Mouse (Mus musculus) heart, postnatal 4 days (tissue): ENCODE measurements at regions not wholly inside any gene's neighbourhood (a gene's known extent, or its start where the extent isn't known, plus 50 kb on each side); places are given as distances from the start of the nearest gene placed in this dataset.

ENCODE experiments used
- DNase-seq: peaks from one replicate; pipeline ENCODE4 v3.0.0; 2021

GRCm38 (mm10) chr15:62118997-62119396 lies 1196.2 kb upstream of the A1bg start:
- peak; percentile 42 for DNase-seq

DNA sequence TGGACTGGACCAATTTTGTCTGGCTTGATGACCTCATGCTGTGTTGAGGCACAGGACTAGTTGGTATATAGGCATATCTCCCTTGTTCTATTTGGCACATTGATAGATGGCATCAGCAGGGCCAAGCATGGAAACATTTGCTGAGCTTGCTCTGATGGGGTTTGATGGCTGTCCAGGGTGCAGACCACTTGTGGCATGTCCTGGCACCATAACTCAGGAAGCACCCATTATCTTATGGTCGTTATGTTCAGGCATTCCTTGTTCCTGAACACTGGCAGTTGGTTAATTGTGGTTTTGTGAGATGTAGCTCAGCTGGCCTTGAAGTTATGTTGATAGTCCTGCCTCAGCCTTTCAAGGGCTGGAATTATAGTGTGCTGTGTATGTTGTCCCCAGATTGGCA lies 1193.4 kb upstream of the A1bg start:
- DNase-seq, result no peak

- no peak for DNase-seq
Observed at GRCm38 (mm10) chr15:62114815-62115214, 1192.0 kb upstream of the A1bg start.

DNA sequence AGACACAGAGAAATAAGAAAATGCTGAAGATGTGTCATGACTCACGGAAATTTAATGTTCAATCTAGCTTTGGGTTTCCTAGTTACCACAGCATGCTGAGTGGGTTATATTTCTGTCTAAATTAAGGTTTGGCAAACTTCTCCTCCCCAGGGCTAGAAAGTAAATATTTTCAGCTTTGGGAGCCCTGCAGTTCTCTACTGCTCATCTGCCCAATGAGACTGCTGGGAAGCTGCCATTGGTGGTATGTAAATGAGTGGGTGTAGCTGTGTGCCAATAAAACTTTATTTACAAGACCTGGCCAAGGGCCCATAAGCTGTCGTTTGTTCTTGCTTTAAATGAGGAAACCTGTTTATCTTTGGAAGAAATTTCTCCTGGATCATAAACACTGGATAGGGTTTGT lies 1189.3 kb upstream of the A1bg start:
- DNase-seq, result no peak

- DNase-seq, result no peak
Observed at GRCm38 (mm10) chr15:62107976-62108375, 1185.2 kb upstream of the A1bg start.

DNA sequence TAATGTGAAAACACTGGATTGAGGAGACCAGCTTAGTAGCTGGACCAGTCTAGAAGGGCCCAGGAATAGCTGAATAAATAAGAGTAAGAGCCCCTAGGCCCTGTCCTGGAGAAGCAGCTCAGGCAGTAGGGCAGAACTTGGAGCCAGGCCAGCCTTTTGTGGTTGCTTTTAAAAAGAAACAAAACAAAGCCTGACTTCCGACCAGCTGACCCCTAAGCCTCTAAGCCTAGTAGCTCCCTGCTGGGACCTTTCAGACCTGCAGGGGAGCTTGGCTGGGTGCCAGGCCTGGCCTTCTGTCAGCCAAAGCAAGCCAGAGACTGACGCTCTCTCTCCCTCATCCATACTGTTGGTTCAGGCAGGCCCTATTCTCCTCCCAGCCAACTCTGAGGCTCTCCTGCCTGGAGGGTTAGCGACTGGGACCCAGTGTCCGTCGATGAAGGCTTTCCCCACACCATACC lies 1183.7 kb upstream of the A1bg start:
- DNase-seq, result peak; percentile 93

- no peak for DNase-seq
Observed at GRCm38 (mm10) chr15:62105483-62105882, 1182.7 kb upstream of the A1bg start.

DNA sequence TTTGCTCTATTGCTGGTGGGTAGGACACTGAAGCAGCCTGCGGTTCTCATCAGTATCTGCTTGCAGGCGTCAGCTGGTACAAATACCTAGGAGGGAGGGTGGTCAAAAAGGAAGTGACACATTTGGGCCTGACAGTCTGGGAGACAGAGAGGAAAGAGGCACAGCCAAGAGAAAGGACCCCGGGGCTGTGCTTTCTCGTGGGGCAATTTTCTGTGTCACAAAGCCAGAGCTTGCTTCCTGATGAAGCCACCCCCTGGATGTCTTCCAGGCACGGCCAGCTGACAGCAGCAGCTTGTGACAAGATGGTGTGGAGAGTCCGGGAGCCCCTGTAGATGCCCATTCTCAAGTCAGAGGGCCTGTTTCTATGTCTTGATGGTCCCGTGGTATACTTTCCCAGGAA lies 1181.8 kb upstream of the A1bg start:
- peak; percentile 56 for DNase-seq

DNA sequence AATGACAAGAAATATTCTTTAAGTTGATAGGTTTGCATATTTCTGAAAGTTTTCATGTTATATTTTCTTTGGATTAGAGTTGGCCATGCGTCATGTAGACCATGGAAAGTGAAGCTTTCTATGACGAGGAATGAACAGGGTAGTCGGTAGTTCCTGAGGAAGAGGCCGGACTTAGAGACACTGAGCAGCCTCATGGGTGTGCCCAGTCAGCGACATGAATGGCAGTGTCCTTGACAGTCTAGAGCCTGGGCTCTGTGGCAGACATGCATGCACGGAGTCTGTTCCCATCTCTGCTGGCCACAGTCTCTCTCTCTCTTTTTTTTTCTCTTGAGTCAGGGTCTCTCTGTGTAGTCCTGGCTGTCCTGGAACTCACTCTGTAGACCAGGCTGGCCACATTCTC lies 1176.9 kb upstream of the A1bg start:
- DNase-seq, result no peak

DNA sequence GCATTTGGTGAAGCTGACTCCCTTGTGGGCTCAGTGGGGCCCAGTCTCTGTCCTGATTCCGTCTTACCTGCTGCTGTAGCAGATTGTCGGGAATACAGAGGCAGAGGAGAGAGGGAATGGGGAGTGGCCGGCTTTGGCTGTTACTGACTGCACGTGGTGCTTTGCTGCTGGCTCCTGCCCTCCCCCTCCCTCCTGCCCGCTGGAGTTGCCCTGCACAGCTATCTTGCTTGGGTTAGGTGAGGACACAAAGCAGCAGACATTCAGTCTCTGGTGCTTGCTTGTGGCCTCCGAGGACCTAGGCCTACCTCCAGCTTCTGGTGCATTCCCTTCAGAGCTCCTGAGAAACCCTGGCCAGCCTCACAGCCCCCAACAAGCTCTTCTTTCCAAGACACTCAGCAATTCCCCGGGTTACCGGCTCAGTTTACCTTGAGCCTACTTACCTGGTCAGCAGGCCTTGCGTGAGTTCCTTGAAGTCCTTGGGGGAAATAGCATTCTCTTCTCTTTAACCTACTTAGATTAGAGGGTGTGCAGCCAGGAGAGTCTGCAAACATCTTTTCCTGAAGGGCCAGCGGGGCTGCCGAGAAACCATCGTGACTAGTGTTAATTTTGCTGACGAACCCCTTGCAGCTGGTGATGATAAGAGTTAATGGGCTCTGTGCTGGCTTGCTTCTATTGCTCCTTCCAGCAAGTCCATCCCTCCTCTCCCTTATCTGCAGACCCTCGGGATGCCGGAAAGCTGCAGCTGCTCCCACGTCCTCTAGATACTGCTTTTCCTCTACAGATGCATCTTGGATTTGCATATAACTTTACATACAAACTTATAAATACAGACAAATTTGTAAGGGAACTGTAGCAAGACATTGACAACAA lies 1176.2 kb upstream of the A1bg start:
- peak; percentile 66 for DNase-seq

GRCm38 (mm10) chr15:62096778-62097177 lies 1174.0 kb upstream of the A1bg start:
- DNase-seq, result no peak

DNA sequence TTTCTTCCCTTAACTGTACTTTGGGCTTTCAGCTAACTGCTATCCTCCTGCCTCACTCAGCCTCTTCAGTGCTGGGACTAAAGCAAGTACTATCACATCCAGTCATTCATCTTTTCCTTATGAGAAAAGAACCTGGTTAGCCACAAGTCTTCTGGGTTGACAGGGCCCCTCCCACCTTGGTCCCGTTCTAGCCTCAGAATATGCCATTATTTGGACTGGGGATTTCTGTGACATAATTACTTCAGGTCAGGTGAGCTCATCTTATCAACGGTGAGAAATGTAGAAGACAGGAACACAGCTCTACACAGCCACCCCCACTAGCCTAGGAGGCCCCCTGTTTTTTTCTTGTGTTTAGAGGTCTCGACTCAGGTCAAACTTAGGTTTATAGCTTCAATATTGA lies 1172.4 kb upstream of the A1bg start:
- no peak for DNase-seq

- no peak for DNase-seq
Observed at GRCm38 (mm10) chr15:62093672-62094071, 1170.9 kb upstream of the A1bg start.

DNA sequence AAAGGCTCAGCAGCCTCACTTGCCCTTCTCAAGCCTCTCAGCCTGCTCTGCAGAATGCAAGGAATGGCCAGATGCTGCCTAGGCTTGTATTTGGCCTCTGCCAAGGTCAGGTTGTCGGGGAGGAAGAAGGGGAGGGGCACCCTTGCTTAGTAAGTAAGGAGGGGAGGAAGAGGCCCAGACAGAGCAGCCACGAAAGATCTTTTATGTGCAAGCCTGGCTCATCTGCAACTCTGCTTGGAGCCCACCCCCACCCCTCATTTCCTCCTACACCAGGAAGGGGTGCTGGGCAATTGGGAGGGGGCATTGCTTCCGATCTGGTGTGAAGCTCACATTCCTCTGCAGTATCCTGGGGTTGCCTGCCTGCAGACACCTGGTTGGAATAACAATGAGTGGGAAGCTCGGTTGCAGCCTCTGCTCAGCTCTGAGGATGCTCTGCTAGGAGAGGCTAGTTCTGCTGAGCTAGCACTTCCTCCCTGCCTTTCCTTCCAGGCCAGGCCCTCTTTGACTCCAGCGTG lies 1169.9 kb upstream of the A1bg start:
- DNase-seq, result no peak

- DNase-seq, result no peak
Observed at GRCm38 (mm10) chr15:62091746-62092659, 1169.2 kb upstream of the A1bg start.

- DNase-seq, result no peak
Observed at GRCm38 (mm10) chr15:62091144-62091543, 1168.3 kb upstream of the A1bg start.

GRCm38 (mm10) chr15:62088341-62088740 lies 1165.5 kb upstream of the A1bg start:
- no peak for DNase-seq

DNA sequence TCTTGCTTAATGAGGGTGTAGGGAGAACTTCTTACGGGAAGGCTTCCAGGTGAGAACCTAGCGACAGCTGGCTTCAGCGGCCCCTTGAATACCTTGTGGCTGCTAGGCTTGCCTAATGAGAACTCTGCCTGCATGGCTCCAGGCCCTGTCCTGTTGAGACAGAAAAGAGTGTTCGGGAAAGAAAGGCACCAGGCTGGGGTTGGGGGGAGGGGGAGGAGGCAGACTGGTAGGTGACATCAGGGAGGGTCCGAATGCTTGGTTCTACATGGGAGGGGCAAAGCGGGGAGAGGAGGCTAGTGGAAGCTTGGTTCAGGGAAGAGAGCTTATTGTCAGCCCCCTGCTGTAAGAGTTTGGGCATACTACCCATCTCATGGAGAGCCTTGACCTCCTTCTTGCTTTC lies 1164.9 kb upstream of the A1bg start:
- DNase-seq, result no peak

DNA sequence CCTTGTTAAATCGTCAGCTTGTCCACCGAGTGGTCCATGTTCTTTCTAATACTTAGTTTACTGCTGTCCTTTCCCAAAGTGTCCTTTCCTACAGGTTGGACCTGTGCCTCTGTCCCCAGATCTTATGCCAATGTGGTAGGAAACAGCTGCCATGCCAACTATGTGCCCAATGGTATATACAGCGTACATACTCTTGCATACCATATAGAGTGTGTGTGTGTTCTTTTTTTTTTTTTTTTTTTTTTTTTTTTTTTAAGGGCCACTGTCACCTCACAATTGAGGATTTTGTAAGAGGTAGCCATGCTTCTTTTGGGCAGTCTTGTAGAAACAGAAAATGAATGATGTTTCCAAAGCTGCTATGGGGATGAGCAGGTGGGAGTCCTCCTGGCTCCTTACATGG lies 1163.2 kb upstream of the A1bg start:
- no peak for DNase-seq

DNA sequence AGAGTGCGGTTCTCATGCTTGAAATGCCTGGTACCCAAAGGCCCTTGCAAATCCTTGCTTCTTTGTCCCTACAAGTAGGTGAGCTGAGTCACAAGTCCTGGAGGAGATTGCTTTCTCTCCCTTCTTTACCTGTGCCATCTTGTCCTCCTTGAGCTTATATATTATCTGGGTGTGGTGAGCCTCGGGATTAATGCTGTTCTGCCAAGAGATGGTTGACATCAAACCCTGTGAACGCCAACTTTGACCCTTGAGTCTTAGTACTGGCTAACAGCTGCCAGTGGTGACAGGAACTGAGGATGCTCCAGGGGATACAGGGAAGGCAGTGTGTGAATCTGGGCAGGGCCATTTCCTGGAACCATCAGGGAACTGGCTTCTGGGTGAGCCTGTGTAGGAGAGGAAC lies 1160.5 kb upstream of the A1bg start:
- DNase-seq, result no peak

- DNase-seq, result no peak
Observed at GRCm38 (mm10) chr15:62082539-62082938, 1159.7 kb upstream of the A1bg start.

DNA sequence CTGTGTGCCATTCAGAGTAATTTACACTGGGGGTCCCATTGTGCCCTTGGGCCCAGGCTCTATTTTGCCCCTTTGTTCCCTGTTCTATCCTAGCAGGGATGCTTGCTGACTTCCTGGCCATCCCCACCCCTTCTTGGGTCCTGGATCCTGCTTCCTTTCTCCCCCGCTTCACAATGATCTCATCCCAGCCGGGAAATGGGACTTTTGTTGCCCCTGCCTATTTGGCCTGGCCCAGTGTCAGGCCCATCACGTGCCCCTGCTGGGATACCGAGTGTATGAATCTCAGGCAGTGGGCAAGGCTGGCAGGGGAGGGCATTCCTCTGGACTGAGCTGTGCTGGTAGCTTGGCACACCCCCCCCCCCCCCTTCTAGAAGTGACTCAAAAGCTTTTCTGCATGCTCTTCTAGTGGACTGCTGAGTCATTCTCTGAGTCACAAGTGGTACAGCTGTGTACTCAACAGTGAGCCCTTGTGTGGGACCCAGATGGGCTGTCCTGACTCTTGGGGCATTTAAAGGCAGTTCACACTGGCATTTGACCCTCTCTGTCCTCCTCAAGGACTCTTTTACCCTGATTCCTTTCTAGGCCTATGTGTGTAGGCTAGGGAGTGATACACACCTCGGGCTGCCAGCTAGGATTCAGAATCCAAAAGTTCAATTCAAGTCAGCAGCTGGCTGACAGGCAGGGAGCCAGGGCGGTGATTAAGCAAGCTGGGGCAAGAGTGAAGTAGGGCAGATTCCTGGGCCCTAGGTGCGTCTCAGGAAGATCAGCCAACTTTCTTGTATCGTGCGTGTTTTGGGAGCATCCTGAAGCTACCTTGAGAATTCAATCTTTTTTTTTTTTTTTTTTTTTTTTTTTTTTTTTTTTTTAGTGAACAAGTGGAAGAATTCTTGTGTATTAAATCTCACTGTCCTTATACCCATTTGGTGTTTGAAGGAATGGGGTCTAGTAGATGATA lies 1156.6 kb upstream of the A1bg start:
- peak; percentile 60 for DNase-seq
